Mouse (Mus musculus) small intestine, adult 10 weeks (tissue): ENCODE data around the gene Gm5767. TPM values are rescaled to one million over a fixed set of nuclear protein-coding genes. Genes with fewer than 3 reads are reported as not detected.

Experiments used
- polyA plus RNA-seq: library from polyadenylated mRNA; stranded (reverse); fragments of 350-450 nt; fragmentation: Illumina TruSeq; extraction: RNeasy Lipid Tissue Mini Kit (QIAGEN cat#74804); gene quantifications from one replicate; pipeline ENCODE4 v1.2.3, GENCODE M21; 2014; ENCODE audit warnings: low replicate concordance

Gene Gm5767
- not detected for polyA plus RNA-seq

GRCm38 (mm10) chr16:8680470-8680869, at the start of gene Gm5767:
Gm5767 (plus strand) TSS chr16:8680770.

GRCm38 (mm10) chr16:8637217-8638051, 43.1 kb upstream of the Gm5767 start, which contains the start of the genes Pmm2 and Tmem186:
Pmm2 (plus strand) TSS chr16:8637674.
Tmem186 (minus strand) TSS chr16:8637712.

GRCm38 (mm10) chr16:8671551-8672349, 8.8 kb upstream of the Gm5767 start, which contains the start of gene Carhsp1:
Carhsp1 (minus strand) TSS chr16:8672155.

Other genes starting within 250 kb of the Gm5767 start
- 0.48 TPM for gene Mettl22, start 210.0 kb upstream of the Gm5767 start, polyA plus RNA-seq
- 38.1 TPM for gene Abat, start 167.3 kb upstream of the Gm5767 start, polyA plus RNA-seq
- gene Pmm2, start 43.1 kb upstream of the Gm5767 start, polyA plus RNA-seq, result 440 TPM
- gene Tmem186, start 43.1 kb upstream of the Gm5767 start, polyA plus RNA-seq, result 6.7 TPM
- gene Carhsp1, start 8.6 kb upstream of the Gm5767 start, polyA plus RNA-seq, result 9.1 TPM
- gene Usp7, start 111.5 kb downstream of the Gm5767 start, polyA plus RNA-seq, result 194 TPM
- 108 TPM for gene 1810013L24Rik, start 149.3 kb downstream of the Gm5767 start, polyA plus RNA-seq